Mouse (Mus musculus): ENCODE data around the gene Kctd4. TPM values are rescaled to one million over a fixed set of nuclear protein-coding genes. Genes with fewer than 3 reads are reported as not detected.

The Kctd4 gene
- polyA plus RNA-seq, 1 experiment from 2014 or later, result 1.2 TPM

GRCm38 (mm10) chr14:75976107-75976506 lies 21.3 kb downstream of the Kctd4 start:
- Histone ChIP-seq H3K9ac (ENCODE audit: low read length) (no peak overlapping the region), H3K4me1 (replicated peaks; ENCODE audit: control insufficient read depth, insufficient read depth, low read length) (no peaks in the 10 kb centered on the region), H3K4me3 (ENCODE audit: low read depth, low read length) (no peak overlapping the region), H3K36me3 (ENCODE audit: control insufficient read depth, insufficient read depth, low read length) (no peaks in the 10 kb centered on the region), H3K9me3 (ENCODE audit: control insufficient read depth, low read length) (no peaks in the 10 kb centered on the region), H3K4me2 (ENCODE audit: low read depth, low read length, severe bottlenecking) (no peak overlapping the region), H3K27me3 (ENCODE audit: control insufficient read depth, insufficient read depth, low read length) (no peaks in the 10 kb centered on the region), H3K27ac (ENCODE audit: low read depth, low read length) (no peak overlapping the region)
- 67% methylated on average over 3 of the region's 3 CpGs for WGBS
- ATAC-seq (replicated peaks; ENCODE audit: low FRiP score) (no peak), DNase-seq (ENCODE audit: low spot score) (no peak)

- WGBS, result 95% methylated on average over 3 of the region's 3 CpGs
- H3K27ac ChIP-seq (ENCODE audit: low read depth, low read length), result no peak overlapping the region
- no peak for DNase-seq (ENCODE audit: low spot score)
- no peak for ATAC-seq (replicated peaks; ENCODE audit: low FRiP score)
- no peaks in the 10 kb centered on the region for H3K27me3 ChIP-seq (ENCODE audit: control insufficient read depth, insufficient read depth, low read length)
- no peaks in the 10 kb centered on the region for H3K4me1 ChIP-seq (replicated peaks; ENCODE audit: control insufficient read depth, insufficient read depth, low read length)
- no peak overlapping the region for H3K4me3 ChIP-seq (ENCODE audit: low read depth, low read length)
- no peaks in the 10 kb centered on the region for H3K36me3 ChIP-seq (ENCODE audit: control insufficient read depth, insufficient read depth, low read length)
- no peak overlapping the region for H3K9ac ChIP-seq (ENCODE audit: low read length)
- H3K4me2 ChIP-seq (ENCODE audit: low read depth, low read length, severe bottlenecking), result no peak overlapping the region
- H3K9me3 ChIP-seq (ENCODE audit: control insufficient read depth, low read length), result no peaks in the 10 kb centered on the region
Measured at GRCm38 (mm10) chr14:75981231-75981630, 26.4 kb downstream of the Kctd4 start.

GRCm38 (mm10) chr14:75983891-75984290 lies 29.1 kb downstream of the Kctd4 start:
- ATAC-seq (replicated peaks; ENCODE audit: low FRiP score), result no peak
- 93% methylated on average over 2 of the region's 2 CpGs for WGBS
- H3K4me2 ChIP-seq (ENCODE audit: low read depth, low read length, severe bottlenecking), result no peak overlapping the region

GRCm38 (mm10) chr14:75985112-75985511 lies 30.3 kb downstream of the Kctd4 start:
- Histone ChIP-seq H3K9me3 (ENCODE audit: control insufficient read depth, low read length) (no peaks in the 10 kb centered on the region), H3K27ac (ENCODE audit: low read depth, low read length) (no peak overlapping the region), H3K27me3 (ENCODE audit: control insufficient read depth, insufficient read depth, low read length) (no peaks in the 10 kb centered on the region), H3K4me1 (replicated peaks; ENCODE audit: control insufficient read depth, insufficient read depth, low read length) (no peaks in the 10 kb centered on the region), H3K9ac (ENCODE audit: low read length) (no peak overlapping the region), H3K36me3 (ENCODE audit: control insufficient read depth, insufficient read depth, low read length) (no peaks in the 10 kb centered on the region), H3K4me3 (ENCODE audit: low read depth, low read length) (no peak overlapping the region), H3K4me2 (ENCODE audit: low read depth, low read length, severe bottlenecking) (no peak overlapping the region)
- DNase-seq (ENCODE audit: low spot score) (no peak), ATAC-seq (replicated peaks; ENCODE audit: low FRiP score) (no peak)
- WGBS, result 80% methylated on average over 4 of the region's 4 CpGs

More at GRCm38 (mm10) chr14:75983891-75984290, 29.1 kb downstream of the Kctd4 start:
- Histone ChIP-seq H3K4me3 (ENCODE audit: low read depth, low read length) (no peak overlapping the region), H3K27me3 (ENCODE audit: control insufficient read depth, insufficient read depth, low read length) (no peaks in the 10 kb centered on the region), H3K9ac (ENCODE audit: low read length) (no peak overlapping the region; the same call in 1 of the 2 replicates), H3K9me3 (ENCODE audit: control insufficient read depth, low read length) (no peaks in the 10 kb centered on the region), H3K4me1 (replicated peaks; ENCODE audit: control insufficient read depth, insufficient read depth, low read length) (no peaks in the 10 kb centered on the region), H3K36me3 (ENCODE audit: control insufficient read depth, insufficient read depth, low read length) (no peaks in the 10 kb centered on the region), H3K27ac (ENCODE audit: low read depth, low read length) (no peak overlapping the region)
- no peak for DNase-seq (ENCODE audit: low spot score)

- no peaks in the 10 kb centered on the region for H3K9me3 ChIP-seq (ENCODE audit: control insufficient read depth, low read length)
- no peaks in the 10 kb centered on the region for H3K4me1 ChIP-seq (replicated peaks; ENCODE audit: control insufficient read depth, insufficient read depth, low read length)
- H3K4me2 ChIP-seq (ENCODE audit: low read depth, low read length, severe bottlenecking), result no peak overlapping the region
- no peak overlapping the region for H3K9ac ChIP-seq (ENCODE audit: low read length)
- no peak overlapping the region for H3K4me3 ChIP-seq (ENCODE audit: low read depth, low read length)
- DNase-seq (ENCODE audit: low spot score) (no peak), ATAC-seq (replicated peaks; ENCODE audit: low FRiP score) (no peak)
- H3K36me3 ChIP-seq (ENCODE audit: control insufficient read depth, insufficient read depth, low read length), result no peaks in the 10 kb centered on the region
- no peaks in the 10 kb centered on the region for H3K27me3 ChIP-seq (ENCODE audit: control insufficient read depth, insufficient read depth, low read length)
- WGBS, result 93% methylated on average over 7 of the region's 7 CpGs
- H3K27ac ChIP-seq (ENCODE audit: low read depth, low read length), result no peak overlapping the region
Measured at GRCm38 (mm10) chr14:75986878-75987483, 32.2 kb downstream of the Kctd4 start.

- no peaks in the 10 kb centered on the region for H3K4me1 ChIP-seq (replicated peaks; ENCODE audit: control insufficient read depth, insufficient read depth, low read length)
- DNase-seq (ENCODE audit: low spot score) (no peak), ATAC-seq (replicated peaks; ENCODE audit: low FRiP score) (no peak)
- WGBS, result 81% methylated on average over 1 of the region's 1 CpGs
- H3K4me2 ChIP-seq (ENCODE audit: low read depth, low read length, severe bottlenecking), result no peak overlapping the region
- no peak overlapping the region for H3K27ac ChIP-seq (ENCODE audit: low read depth, low read length)
- H3K36me3 ChIP-seq (ENCODE audit: control insufficient read depth, insufficient read depth, low read length), result no peaks in the 10 kb centered on the region
- no peak overlapping the region for H3K9ac ChIP-seq (ENCODE audit: low read length)
- H3K4me3 ChIP-seq (ENCODE audit: low read depth, low read length), result no peak overlapping the region
- no peaks in the 10 kb centered on the region for H3K27me3 ChIP-seq (ENCODE audit: control insufficient read depth, insufficient read depth, low read length)
- no peaks in the 10 kb centered on the region for H3K9me3 ChIP-seq (ENCODE audit: control insufficient read depth, low read length)
Measured at GRCm38 (mm10) chr14:75989168-75989567, 34.4 kb downstream of the Kctd4 start.

GRCm38 (mm10) chr14:75990936-75991335 lies 36.1 kb downstream of the Kctd4 start:
- 96% methylated on average over 6 of the region's 6 CpGs for WGBS
- Histone ChIP-seq H3K9me3 (ENCODE audit: control insufficient read depth, low read length) (no peaks in the 10 kb centered on the region), H3K4me2 (ENCODE audit: low read depth, low read length, severe bottlenecking) (no peak overlapping the region), H3K36me3 (ENCODE audit: control insufficient read depth, insufficient read depth, low read length) (no peaks in the 10 kb centered on the region), H3K4me3 (ENCODE audit: low read depth, low read length) (no peak overlapping the region), H3K27me3 (ENCODE audit: control insufficient read depth, insufficient read depth, low read length) (no peaks in the 10 kb centered on the region), H3K4me1 (replicated peaks; ENCODE audit: control insufficient read depth, insufficient read depth, low read length) (no peaks in the 10 kb centered on the region), H3K27ac (ENCODE audit: low read depth, low read length) (no peak overlapping the region), H3K9ac (ENCODE audit: low read length) (no peak overlapping the region)
- ATAC-seq (replicated peaks; ENCODE audit: low FRiP score) (no peak), DNase-seq (ENCODE audit: low spot score) (no peak)

GRCm38 (mm10) chr14:75992371-75992770 lies 37.6 kb downstream of the Kctd4 start:
- H3K4me3 ChIP-seq (ENCODE audit: low read depth, low read length), result no peak overlapping the region
- H3K27me3 ChIP-seq (ENCODE audit: control insufficient read depth, insufficient read depth, low read length), result no peaks in the 10 kb centered on the region
- H3K36me3 ChIP-seq (ENCODE audit: control insufficient read depth, insufficient read depth, low read length), result no peaks in the 10 kb centered on the region
- no peak overlapping the region for H3K9ac ChIP-seq (ENCODE audit: low read length)
- no peak overlapping the region for H3K27ac ChIP-seq (ENCODE audit: low read depth, low read length)
- no peaks in the 10 kb centered on the region for H3K9me3 ChIP-seq (ENCODE audit: control insufficient read depth, low read length)
- WGBS, result 97% methylated on average over 4 of the region's 4 CpGs
- DNase-seq (ENCODE audit: low spot score), result no peak
- no peak for ATAC-seq (replicated peaks; ENCODE audit: low FRiP score)
- no peak overlapping the region for H3K4me2 ChIP-seq (ENCODE audit: low read depth, low read length, severe bottlenecking)
- no peaks in the 10 kb centered on the region for H3K4me1 ChIP-seq (replicated peaks; ENCODE audit: control insufficient read depth, insufficient read depth, low read length)

- Histone ChIP-seq H3K36me3 (ENCODE audit: control insufficient read depth, insufficient read depth, low read length) (no peaks in the 10 kb centered on the region), H3K9ac (ENCODE audit: low read length) (no peak overlapping the region), H3K4me2 (ENCODE audit: low read depth, low read length, severe bottlenecking) (no peak overlapping the region), H3K4me3 (ENCODE audit: low read depth, low read length) (no peak overlapping the region), H3K4me1 (replicated peaks; ENCODE audit: control insufficient read depth, insufficient read depth, low read length) (no peaks in the 10 kb centered on the region), H3K27ac (ENCODE audit: low read depth, low read length) (no peak overlapping the region), H3K9me3 (ENCODE audit: control insufficient read depth, low read length) (no peaks in the 10 kb centered on the region), H3K27me3 (ENCODE audit: control insufficient read depth, insufficient read depth, low read length) (no peaks in the 10 kb centered on the region)
- WGBS, result 61% methylated on average over 1 of the region's 1 CpGs
- no peak for ATAC-seq (replicated peaks; ENCODE audit: low FRiP score)
- DNase-seq (ENCODE audit: low spot score), result no peak
Measured at GRCm38 (mm10) chr14:75998082-75998481, 43.3 kb downstream of the Kctd4 start.

Measured in forebrain, embryonic 11.5 days (tissue).